Mouse (Mus musculus): ENCODE data around the gene Kidins220. TPM values are rescaled to one million over a fixed set of nuclear protein-coding genes. Genes with fewer than 3 reads are reported as not detected.

The Kidins220 gene
- polyA plus RNA-seq, 1 experiment from 2014 or later = 89.0 TPM

DNA sequence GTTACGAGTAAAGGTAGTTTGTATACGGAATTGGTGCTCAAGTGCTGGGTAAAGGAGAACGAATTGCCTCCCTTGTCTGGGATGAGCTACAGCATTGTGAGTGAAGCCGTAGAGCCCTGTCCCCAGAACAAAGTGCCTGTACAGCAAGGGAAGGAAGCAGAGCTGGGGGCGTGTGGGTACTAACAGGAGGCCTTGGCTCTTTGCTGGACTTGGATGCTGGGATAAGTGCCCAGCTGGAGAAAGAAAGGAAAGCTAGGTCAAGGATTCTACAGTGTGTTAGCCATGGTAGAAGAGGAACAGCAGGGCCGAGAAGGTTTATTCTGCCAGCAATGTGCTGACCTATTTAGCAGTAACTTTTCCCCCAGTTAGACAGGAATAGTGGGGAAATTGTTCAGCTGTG, 9.3 kb upstream of the Kidins220 start:
- H3K4me2 ChIP-seq (replicated peaks) = no peak overlapping the region
- no peak for ATAC-seq (ENCODE audit: low FRiP score, low read depth)
- 87% methylated on average over 6 of the region's 6 CpGs for WGBS

GRCm38 (mm10) chr12:24966046-24966445, 8.7 kb upstream of the Kidins220 start:
- 90% methylated on average over 2 of the region's 2 CpGs for WGBS
- no peak overlapping the region for H3K27ac ChIP-seq (replicated peaks)
- H3K4me1 ChIP-seq = no peaks in the 10 kb centered on the region
- no peak overlapping the region for H3K4me3 ChIP-seq
- 0 out of 2 replicates have a peak, but pooled peaks cover 2% of the 10 kb centered on the region for H3K9me3 ChIP-seq
- H3K36me3 ChIP-seq = no peaks in the 10 kb centered on the region
- no peak overlapping the region for H3K9ac ChIP-seq (replicated peaks)
- no peak for ATAC-seq (ENCODE audit: low FRiP score, low read depth)
- H3K4me2 ChIP-seq (replicated peaks) = no peak overlapping the region
- no peaks in the 10 kb centered on the region for H3K27me3 ChIP-seq

More for the DNA sequence above, 9.3 kb upstream of the Kidins220 start:
- no peak overlapping the region for H3K9ac ChIP-seq (replicated peaks)
- no peaks in the 10 kb centered on the region for H3K4me1 ChIP-seq
- H3K27me3 ChIP-seq = no peaks in the 10 kb centered on the region
- H3K36me3 ChIP-seq = no peaks in the 10 kb centered on the region
- 0 out of 2 replicates have a peak, but pooled peaks cover 2% of the 10 kb centered on the region for H3K9me3 ChIP-seq
- H3K4me3 ChIP-seq = no peak overlapping the region
- no peak overlapping the region for H3K27ac ChIP-seq (replicated peaks)

DNA sequence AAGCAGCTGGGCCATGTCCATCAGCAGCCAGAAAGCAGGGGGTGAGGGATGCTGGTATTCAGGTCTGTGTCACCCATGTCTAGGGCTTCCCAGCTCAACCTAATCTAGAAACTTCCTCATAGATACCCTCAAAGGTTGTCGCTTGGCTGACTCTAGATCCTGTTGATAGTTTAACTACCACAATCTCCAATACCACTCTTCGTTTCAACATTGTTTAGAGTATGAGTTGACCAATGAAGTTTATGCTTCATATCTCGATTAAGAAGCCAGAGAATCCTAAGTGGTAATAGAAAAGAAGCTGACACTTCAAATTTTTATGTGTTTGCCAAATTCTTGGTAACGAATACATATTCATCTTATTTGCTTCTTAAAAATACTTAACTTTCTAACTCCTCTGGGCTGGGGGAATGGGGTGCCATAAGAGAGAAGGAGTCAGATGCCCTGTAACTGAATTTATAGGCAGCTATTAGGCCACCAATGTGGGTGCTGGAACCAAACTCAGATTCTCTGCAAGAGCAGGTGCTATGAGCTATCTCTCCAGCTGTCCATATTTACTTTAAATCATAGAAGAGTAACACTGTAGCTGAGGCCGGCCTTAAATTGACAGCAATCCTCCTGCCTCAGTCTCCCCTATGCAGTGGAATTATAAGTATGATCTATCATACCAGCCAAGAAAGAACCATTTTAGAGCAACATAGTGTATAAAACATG, 3.1 kb upstream of the Kidins220 start:
- Histone ChIP-seq H3K9ac (replicated peaks) (no peak overlapping the region), H3K27me3 (no peaks in the 10 kb centered on the region), H3K4me1 (peaks cover 3% of the 10 kb centered on the region; the same call in 1 of the 2 replicates), H3K4me3 (no peak overlapping the region), H3K27ac (replicated peaks) (no peak overlapping the region), H3K36me3 (no peaks in the 10 kb centered on the region), H3K4me2 (replicated peaks) (no peak overlapping the region), H3K9me3 (0 out of 2 replicates have a peak, but pooled peaks cover 2% of the 10 kb centered on the region)
- 84% methylated on average over 5 of the region's 5 CpGs for WGBS
- ATAC-seq (ENCODE audit: low FRiP score, low read depth) = no peak

DNA sequence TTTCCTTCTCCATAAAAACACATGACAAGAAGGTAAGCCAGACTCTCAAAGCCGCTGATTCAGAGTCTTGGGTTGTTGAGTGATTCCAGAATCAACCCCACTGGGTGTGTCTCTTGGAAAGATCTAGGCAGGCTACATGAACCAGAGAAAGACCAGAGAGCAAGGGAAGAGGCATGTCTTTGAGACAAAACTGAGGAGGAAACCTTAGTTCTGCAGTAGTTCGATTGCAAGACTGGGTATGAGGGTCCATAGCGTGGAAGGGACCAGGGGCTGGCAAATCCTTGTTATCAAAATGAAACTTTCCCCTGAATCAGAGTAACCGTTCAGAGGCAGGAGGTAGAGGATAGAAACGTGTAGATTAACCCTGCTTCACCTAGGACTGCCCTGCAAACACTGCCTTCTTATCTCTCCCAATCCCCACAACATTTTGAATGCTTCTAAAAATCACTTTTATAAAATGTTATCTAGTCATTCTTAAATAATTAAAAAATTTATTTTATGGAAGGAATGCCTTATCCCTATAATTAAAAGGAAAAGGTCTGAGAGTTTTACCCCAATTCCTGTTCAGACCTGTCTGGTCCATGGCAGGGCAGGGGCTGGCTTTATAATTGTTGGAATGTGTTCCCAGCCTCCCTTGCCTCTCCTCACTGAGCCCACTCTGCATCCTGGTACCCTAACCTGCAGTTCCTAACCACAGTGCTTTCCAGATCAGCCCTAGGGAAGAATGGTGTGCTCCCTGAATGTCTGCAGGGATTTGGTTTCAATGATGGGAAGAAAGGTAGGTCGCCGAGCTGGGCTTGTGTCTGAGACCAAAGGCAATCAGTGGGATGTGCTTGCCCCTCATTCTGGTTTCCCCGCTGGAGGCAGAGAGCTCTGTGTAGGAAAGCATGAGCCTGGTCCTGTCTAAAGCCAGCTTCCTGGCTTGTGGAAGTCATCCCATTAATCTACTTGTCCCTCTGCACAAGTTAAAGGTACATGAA, 2.1 kb upstream of the Kidins220 start:
- Histone ChIP-seq H3K27ac (replicated peaks) (no peak overlapping the region), H3K4me1 (peaks cover 3% of the 10 kb centered on the region; the same call in 1 of the 2 replicates), H3K27me3 (no peaks in the 10 kb centered on the region), H3K9ac (replicated peaks) (no peak overlapping the region), H3K9me3 (no peaks in the 10 kb centered on the region), H3K36me3 (no peaks in the 10 kb centered on the region), H3K4me2 (replicated peaks) (no peak overlapping the region), H3K4me3 (no peak overlapping the region)
- no peak for ATAC-seq (ENCODE audit: low FRiP score, low read depth)
- 78% methylated on average over 8 of the region's 8 CpGs for WGBS

DNA sequence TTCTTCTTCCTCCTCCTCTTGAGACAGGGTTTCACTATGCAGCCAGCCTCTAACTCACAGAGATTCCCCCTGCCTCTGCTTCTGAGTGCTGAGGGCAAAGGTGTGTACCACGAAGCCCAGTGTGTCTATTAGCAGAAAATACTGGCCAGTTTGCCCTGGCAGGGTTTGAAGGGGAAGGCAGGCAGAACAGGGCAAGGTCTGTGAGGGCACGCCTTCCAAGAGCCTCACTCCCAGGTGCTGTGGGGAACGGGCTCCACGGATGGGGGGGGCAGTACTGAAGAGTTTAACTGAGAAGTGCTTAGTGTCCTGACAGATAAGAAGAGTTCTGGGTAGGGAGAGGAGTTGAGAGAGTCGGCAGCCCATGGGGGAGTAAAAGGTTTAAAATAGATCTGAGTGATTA, 1.1 kb upstream of the Kidins220 start:
- no peak overlapping the region for H3K4me3 ChIP-seq
- no peaks in the 10 kb centered on the region for H3K9me3 ChIP-seq
- H3K9ac ChIP-seq (replicated peaks) = no peak overlapping the region
- ATAC-seq (ENCODE audit: low FRiP score, low read depth) = no peak
- no peaks in the 10 kb centered on the region for H3K27me3 ChIP-seq
- no peak overlapping the region for H3K4me2 ChIP-seq (replicated peaks)
- WGBS = 81% methylated on average over 5 of the region's 5 CpGs
- H3K27ac ChIP-seq (replicated peaks) = no peak overlapping the region
- peaks cover 3% of the 10 kb centered on the region; the same call in 1 of the 2 replicates for H3K4me1 ChIP-seq
- no peaks in the 10 kb centered on the region for H3K36me3 ChIP-seq

DNA sequence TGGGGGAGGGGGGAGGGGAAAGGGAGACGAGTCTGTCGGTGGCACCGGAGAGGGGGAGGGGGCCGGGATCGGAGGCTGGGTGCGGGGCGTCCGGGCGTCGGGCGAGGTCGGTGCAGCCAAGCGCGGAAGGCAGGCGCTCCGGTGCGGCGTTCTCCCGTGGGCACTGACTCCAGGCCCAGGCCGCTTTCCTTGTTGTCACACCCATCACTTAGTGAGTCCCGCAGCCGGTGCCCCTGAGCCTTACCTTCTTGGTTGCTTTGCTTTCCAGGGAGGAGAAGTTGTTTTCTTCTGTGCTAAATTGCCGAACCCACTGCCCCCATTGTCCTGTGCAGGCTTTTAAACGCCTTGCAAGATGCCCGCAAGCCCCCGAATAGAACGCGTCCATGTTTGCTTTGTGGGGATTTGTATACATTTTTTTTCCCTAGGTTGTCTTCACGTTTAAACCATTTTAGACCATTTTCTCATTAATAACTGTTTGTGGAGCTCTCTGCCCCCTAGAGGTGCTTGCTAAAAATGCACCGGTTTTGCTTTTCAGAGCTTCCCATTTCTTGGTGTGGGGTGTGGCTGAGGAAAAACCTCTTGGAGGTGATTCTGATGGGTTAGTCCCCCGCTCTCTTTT, 499 bp downstream of the Kidins220 start:
- H3K4me2 ChIP-seq (replicated peaks) = peak overlapping the region; percentile 56
- H3K4me3 ChIP-seq = peak overlapping the region; percentile 84
- peak overlapping the region; percentile 92 for H3K27ac ChIP-seq (replicated peaks)
- H3K9me3 ChIP-seq = no peaks in the 10 kb centered on the region
- peak overlapping the region; percentile 79 for H3K9ac ChIP-seq (replicated peaks)
- no peaks in the 10 kb centered on the region for H3K36me3 ChIP-seq
- H3K27me3 ChIP-seq = no peaks in the 10 kb centered on the region
- peak; percentile 83 for ATAC-seq (ENCODE audit: low FRiP score, low read depth)
- WGBS = 1% methylated on average over 23 of the region's 31 CpGs
- H3K4me1 ChIP-seq = peaks cover 3% of the 10 kb centered on the region; the same call in 1 of the 2 replicates

DNA sequence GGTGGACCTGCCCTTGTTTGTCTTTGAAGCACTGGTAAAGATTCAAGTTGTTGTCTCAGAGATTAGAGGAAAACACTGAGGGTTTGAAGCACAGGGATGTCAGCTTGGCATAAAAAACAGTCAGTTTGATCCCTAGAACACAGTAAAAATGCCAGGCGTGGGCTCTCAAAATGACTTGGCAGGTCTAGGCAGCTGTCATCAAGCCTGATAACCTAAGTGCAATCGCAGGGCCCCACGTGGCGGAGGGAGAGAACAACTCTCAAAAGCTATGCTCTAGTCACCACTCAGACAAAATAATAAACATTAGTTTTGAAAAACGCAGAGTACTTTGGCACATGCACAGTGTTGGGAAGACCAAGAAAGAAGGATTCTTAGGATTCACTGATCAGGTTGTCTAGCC, 10.5 kb downstream of the Kidins220 start:
- no peaks in the 10 kb centered on the region for H3K27me3 ChIP-seq
- no peaks in the 10 kb centered on the region for H3K4me1 ChIP-seq
- peaks cover 42% of the 10 kb centered on the region for H3K36me3 ChIP-seq
- no peaks in the 10 kb centered on the region for H3K9me3 ChIP-seq
- no peak overlapping the region for H3K9ac ChIP-seq (replicated peaks)
- H3K27ac ChIP-seq (replicated peaks) = no peak overlapping the region
- 89% methylated on average over 5 of the region's 5 CpGs for WGBS
- no peak for ATAC-seq (ENCODE audit: low FRiP score, low read depth)
- no peak overlapping the region for H3K4me2 ChIP-seq (replicated peaks)
- H3K4me3 ChIP-seq = no peak overlapping the region

GRCm38 (mm10) chr12:24995350-24995749, 20.6 kb downstream of the Kidins220 start:
- Histone ChIP-seq H3K4me3 (no peak overlapping the region), H3K9ac (replicated peaks) (no peak overlapping the region), H3K27ac (replicated peaks) (no peak overlapping the region), H3K27me3 (no peaks in the 10 kb centered on the region), H3K4me2 (replicated peaks) (no peak overlapping the region), H3K36me3 (peaks cover 88% of the 10 kb centered on the region), H3K4me1 (no peaks in the 10 kb centered on the region), H3K9me3 (no peaks in the 10 kb centered on the region)
- no peak for ATAC-seq (ENCODE audit: low FRiP score, low read depth)
- WGBS = 86% methylated on average over 4 of the region's 4 CpGs

- Histone ChIP-seq H3K4me1 (no peaks in the 10 kb centered on the region), H3K27ac (replicated peaks) (no peak overlapping the region), H3K27me3 (no peaks in the 10 kb centered on the region), H3K4me2 (replicated peaks) (no peak overlapping the region), H3K9me3 (no peaks in the 10 kb centered on the region), H3K4me3 (no peak overlapping the region), H3K9ac (replicated peaks) (no peak overlapping the region), H3K36me3 (peaks cover 76% of the 10 kb centered on the region)
- WGBS = 87% methylated on average over 6 of the region's 6 CpGs
- ATAC-seq (ENCODE audit: low FRiP score, low read depth) = no peak
Measured at GRCm38 (mm10) chr12:25005350-25005749, 30.6 kb downstream of the Kidins220 start.

DNA sequence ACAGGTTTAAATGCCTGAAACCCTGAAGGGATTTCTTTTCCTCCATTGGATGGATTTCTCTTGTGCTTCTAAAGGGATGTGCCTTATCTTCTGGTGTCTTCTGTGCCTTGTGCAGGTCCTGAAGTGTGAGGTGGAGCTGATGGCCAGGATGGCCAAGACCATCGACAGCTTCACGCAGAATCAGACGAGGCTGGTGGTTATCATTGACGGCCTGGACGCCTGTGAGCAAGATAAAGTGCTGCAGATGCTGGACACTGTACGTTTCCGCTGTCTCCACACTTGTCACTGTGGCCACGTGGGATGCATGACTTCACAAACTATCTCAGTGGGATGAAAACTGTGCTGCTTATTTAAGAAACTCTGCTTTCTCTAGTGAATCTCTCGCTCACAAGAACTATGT, 35.2 kb downstream of the Kidins220 start:
- WGBS = 91% methylated on average over 9 of the region's 9 CpGs
- Histone ChIP-seq H3K27ac (replicated peaks) (no peak overlapping the region), H3K9me3 (no peaks in the 10 kb centered on the region), H3K4me2 (replicated peaks) (no peak overlapping the region), H3K4me1 (no peaks in the 10 kb centered on the region), H3K4me3 (no peak overlapping the region), H3K27me3 (no peaks in the 10 kb centered on the region), H3K36me3 (peaks cover 79% of the 10 kb centered on the region), H3K9ac (replicated peaks) (no peak overlapping the region)
- no peak for ATAC-seq (ENCODE audit: low FRiP score, low read depth)

DNA sequence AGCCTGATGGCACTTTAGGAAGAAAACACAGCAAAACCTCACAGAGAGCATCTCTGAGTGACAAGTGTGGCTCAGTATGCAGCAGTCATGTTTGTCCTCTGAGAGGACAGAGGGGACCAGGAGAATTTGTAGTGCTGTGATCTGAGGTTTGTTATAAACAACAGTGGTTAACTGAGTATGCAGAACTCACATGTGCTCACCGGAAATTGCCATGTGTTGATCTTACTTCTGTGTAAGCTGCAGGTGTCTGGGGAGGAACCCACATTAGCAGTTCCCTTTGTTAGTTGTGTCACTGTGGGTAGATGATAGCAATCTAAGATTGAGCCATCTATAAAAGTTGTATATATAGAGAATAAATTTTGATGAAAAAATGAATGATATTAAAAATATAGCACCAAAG, 35.7 kb downstream of the Kidins220 start:
- no peak overlapping the region for H3K4me2 ChIP-seq (replicated peaks)
- H3K27me3 ChIP-seq = no peaks in the 10 kb centered on the region
- no peaks in the 10 kb centered on the region for H3K9me3 ChIP-seq
- ATAC-seq (ENCODE audit: low FRiP score, low read depth) = no peak
- 95% methylated on average over 1 of the region's 1 CpGs for WGBS
- H3K4me1 ChIP-seq = no peaks in the 10 kb centered on the region
- H3K9ac ChIP-seq (replicated peaks) = no peak overlapping the region
- H3K4me3 ChIP-seq = no peak overlapping the region
- no peak overlapping the region for H3K27ac ChIP-seq (replicated peaks)
- H3K36me3 ChIP-seq = peaks cover 79% of the 10 kb centered on the region
